Mouse (Mus musculus) erythroblast, embryonic 14.5 days (primary cell): Measurements from ENCODE around the gene Dzank1. TPM values are rescaled to one million over a fixed set of nuclear protein-coding genes. Genes with fewer than 3 reads are reported as not detected.

ENCODE experiments used
- H3K27me3 ChIP-seq: 2 replicates; pipeline ENCODE4 v1.6.1; 2012; ENCODE audit warnings: inconsistent platforms; ENCODE audit not compliant: control insufficient read depth
- H3K36me3 ChIP-seq: 2 replicates; pipeline ENCODE4 v1.6.1; 2012; ENCODE audit warnings: mild to moderate bottlenecking, inconsistent platforms; ENCODE audit not compliant: control insufficient read depth
- H3K4me1 ChIP-seq: 2 replicates; pipeline ENCODE4 v1.6.1; 2012; ENCODE audit warnings: inconsistent platforms; ENCODE audit not compliant: control insufficient read depth
- H3K4me3 ChIP-seq: replicated peaks from 2 replicates; pipeline ENCODE3; 2012; ENCODE audit warnings: moderate library complexity, mild to moderate bottlenecking, inconsistent platforms
- H3K9me3 ChIP-seq: 2 replicates; pipeline ENCODE4 v1.6.1; 2012; ENCODE audit warnings: low read length, inconsistent platforms, mixed read lengths; ENCODE audit not compliant: control insufficient read depth
- GATA1 ChIP-seq: IDR thresholded peaks from 2 replicates; pipeline ENCODE4 v1.6.1; 2012; ENCODE audit warnings: low read length, inconsistent platforms, mixed read lengths
- TAL1 ChIP-seq: IDR thresholded peaks from 3 replicates; pipeline ENCODE4 v1.6.1; 2012; ENCODE audit warnings: low read length, inconsistent platforms, mixed read lengths
- polyA plus RNA-seq: library from polyadenylated mRNA; stranded (reverse); fragments of >175 nt; gene quantifications from 2 replicates; pipeline ENCODE4 v1.2.3, GENCODE M21; 2012

The Dzank1 gene
- polyA plus RNA-seq: not detected in 2 replicates

DNA sequence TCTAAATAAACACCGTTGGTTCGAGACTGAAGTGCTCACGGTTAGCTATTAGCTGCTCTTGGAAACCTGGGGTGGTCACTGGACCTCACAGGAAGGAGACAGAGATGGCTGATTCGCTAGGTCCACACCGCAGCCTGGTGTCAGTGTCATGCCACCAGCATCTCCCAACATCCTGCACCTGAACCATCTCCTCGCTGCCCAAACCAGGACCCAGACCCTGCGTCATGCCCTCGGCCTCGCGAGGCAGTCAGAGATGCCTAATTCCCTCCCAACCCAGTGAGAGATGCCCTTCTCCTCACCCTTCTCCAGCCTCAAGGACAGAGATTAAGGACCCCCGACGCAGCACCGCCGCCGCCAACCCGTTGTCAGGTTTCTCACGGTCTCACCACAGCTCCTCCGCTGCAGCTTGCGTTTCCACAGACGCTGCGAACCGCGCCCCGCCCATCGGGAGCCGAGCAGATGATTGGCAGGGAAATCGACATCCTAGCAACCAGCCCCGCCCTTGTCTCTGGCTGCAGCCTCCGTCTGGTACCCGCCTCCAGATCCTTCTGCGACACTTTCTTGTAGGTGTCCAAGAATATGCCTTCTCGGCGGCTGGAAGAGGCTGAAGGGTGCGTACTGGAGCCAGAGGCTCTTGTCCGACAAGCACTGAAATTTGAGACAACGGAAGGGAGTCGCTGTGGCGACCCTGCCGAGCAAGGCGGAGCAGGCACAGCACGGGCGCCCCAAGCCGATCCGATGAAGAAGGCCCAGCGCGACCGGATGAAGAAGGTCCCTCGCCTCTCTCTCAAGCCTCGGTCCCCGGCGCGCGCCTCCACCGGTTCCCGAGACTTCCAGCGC is at the start of gene Dzank1, which contains the start of gene Polr3f:
Dzank1 (minus strand) TSS at position 434 of the 840 bp plus-strand sequence.
Polr3f (plus strand) TSS at position 738 of the 840 bp plus-strand sequence.
- H3K4me1 ChIP-seq: peaks cover 23% of the 10 kb centered on the region
- TF ChIP-seq GATA1 (no peak), TAL1 (no peak)
- peaks cover 12% of the 10 kb centered on the region for H3K36me3 ChIP-seq

DNA sequence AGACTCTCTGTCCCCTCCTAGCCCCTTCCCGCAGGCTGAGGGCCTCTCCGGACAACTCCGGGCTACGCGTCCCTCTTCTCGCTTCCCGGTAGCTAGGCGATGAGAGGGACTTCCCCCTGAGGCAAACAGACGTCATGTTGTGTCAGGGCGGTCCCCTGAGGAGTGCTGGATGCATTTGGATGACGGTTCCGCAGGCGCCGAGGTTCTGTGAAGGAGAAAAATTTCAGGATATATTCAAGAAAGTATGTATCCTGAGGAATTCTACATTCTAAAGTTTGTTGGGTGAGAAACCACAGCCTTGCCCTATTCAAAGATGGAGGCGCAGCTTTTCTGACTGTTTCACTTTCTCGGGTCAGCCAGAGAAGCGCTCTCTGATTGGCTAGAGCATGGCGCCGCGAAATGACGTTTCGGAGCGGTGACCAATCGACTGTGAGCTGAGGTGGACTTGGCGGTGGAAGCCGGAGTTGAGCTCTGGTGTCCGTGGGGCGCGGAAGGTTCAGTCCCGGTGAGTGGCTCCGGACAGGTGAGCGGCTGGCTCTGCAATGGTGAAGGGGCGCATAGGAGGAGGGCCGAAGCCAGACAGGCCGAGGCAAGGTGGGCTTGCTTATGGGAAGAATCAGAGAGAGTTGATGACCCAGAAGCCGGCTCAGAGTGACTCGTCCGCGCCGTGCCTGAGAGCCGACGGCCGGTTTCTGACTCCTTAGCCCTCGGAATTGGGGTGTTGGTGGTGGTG is 28.8 kb upstream of the Dzank1 start, which contains the start of gene Sec23b:
Sec23b (plus strand) TSS at position 410 of the 733 bp plus-strand sequence.
- no peaks in the 10 kb centered on the region for H3K27me3 ChIP-seq
- peak within 1 kb of the TSS; percentile 97 for H3K4me3 ChIP-seq
- TF ChIP-seq GATA1 (no peak), TAL1 (no peak)
- peaks cover 19% of the 10 kb centered on the region for H3K36me3 ChIP-seq
- H3K4me1 ChIP-seq: peaks cover 25% of the 10 kb centered on the region
- H3K9me3 ChIP-seq: no peaks in the 10 kb centered on the region

More for the DNA sequence above, at the start of gene Dzank1, which contains the start of gene Polr3f:
- peaks cover 39% of the 10 kb centered on the region for H3K27me3 ChIP-seq
- no peaks in the 10 kb centered on the region for H3K9me3 ChIP-seq
- peak within 1 kb of the TSS; percentile 86 for H3K4me3 ChIP-seq

DNA sequence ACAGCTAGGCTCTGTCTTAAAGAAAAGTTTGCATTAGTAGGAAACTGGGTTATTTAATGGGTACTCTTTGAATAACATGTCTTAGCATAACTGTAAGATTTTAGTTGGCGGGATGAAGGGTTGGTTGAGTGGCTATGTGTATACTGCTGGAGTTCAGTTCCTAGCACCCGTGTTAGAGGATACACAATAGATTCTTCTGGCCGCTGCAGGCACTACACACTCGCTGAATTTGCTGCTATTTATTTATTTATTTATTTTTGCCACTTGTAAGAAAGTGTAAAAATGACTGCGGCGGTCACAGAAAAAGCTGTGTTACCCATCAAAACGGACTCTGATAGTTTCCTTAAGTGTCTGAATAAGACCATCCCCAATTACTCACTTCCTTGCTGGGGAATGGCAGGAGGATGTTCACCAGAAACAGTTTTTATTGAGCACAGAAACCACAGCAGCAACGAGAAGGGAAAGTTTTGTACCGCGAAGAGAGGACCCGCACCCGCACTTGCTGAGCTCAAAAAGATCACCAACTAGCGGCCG is 28.1 kb upstream of the Dzank1 start:
- H3K36me3 ChIP-seq: peaks cover 18% of the 10 kb centered on the region
- H3K4me1 ChIP-seq: peaks cover 29% of the 10 kb centered on the region
- H3K4me3 ChIP-seq: peak overlapping the region; percentile 97
- TF ChIP-seq GATA1: no peak
- TF ChIP-seq TAL1: no peak
- H3K9me3 ChIP-seq: no peaks in the 10 kb centered on the region
- H3K27me3 ChIP-seq: no peaks in the 10 kb centered on the region

DNA sequence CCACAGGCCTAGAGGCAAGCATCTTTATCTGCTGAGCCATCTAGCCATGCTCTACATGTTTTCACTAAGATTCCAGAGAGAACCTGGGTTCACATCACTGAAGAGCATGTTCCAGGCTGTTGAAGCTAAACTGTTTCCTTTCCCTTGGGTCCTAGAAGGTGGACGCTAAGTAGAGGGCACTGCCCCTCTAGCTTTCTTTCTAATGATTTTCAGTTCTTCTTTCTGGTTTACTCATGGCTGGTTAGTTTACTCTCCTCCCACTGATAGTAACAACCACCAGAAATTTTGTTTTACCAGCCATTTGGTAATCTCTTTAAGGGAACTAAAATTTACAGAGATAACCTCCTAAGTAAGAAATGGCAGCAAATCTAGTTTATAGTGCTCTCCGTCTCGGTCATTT is 26.7 kb upstream of the Dzank1 start:
- TF ChIP-seq TAL1: no peak
- no peak; the same call in 1 of the 2 replicates for TF ChIP-seq GATA1
- Histone ChIP-seq H3K4me3 (no peak overlapping the region), H3K9me3 (no peaks in the 10 kb centered on the region), H3K27me3 (no peaks in the 10 kb centered on the region), H3K4me1 (peaks cover 33% of the 10 kb centered on the region), H3K36me3 (peaks cover 4% of the 10 kb centered on the region)

DNA sequence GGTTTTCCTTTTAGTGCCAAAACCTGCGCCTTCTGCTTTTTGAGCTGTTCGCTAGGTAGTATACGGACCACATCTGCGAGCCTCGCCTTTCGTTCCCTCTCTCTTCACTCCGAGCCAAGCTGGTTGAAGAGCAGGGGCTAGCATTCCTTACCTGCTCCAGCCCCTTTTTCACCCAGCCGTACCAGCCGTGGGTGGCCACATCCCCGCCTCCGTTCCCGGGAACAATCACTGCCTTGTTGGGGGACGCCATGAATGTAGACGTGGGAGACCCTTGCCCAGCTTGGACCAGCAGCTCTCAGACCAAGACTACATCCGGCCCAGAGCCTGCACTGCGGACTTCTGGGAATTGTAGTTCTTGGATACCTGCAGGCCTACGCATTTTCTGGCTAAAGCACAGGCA is 23.3 kb upstream of the Dzank1 start, which contains the start of gene Rbbp9:
Rbbp9 (minus strand) TSS at position 341 of the 400 bp plus-strand sequence.
- peaks cover 4% of the 10 kb centered on the region; the same call in 1 of the 2 replicates for H3K36me3 ChIP-seq
- TF ChIP-seq GATA1: no peak
- no peak for TF ChIP-seq TAL1
- peaks cover 16% of the 10 kb centered on the region for H3K4me1 ChIP-seq
- H3K4me3 ChIP-seq: peak within 1 kb of the TSS; percentile 80
- no peaks in the 10 kb centered on the region for H3K9me3 ChIP-seq
- H3K27me3 ChIP-seq: no peaks in the 10 kb centered on the region

DNA sequence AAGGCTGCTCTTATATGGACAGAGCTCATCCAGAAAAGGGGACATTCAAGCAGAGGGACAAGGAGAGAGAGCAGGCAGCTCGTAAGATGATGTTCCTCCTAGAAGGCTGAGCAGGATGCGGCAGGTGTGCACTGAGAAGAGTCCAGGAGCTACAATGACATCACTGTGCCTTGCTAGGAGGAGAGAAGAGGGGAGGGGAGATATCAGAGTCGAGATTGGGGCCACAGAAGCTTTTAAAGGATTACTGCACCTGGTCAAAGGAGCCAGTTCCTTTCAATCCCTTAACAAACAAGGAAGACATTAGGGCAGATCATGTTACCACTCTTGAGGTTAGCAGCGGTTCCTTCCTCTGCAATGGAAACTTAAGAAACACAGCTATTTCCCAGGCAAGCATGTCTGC is 20.3 kb upstream of the Dzank1 start:
- H3K9me3 ChIP-seq: no peaks in the 10 kb centered on the region
- no peak overlapping the region for H3K4me3 ChIP-seq
- H3K27me3 ChIP-seq: no peaks in the 10 kb centered on the region
- no peak for TF ChIP-seq GATA1
- TF ChIP-seq TAL1: no peak
- peaks cover 16% of the 10 kb centered on the region for H3K36me3 ChIP-seq
- peaks cover 9% of the 10 kb centered on the region for H3K4me1 ChIP-seq

DNA sequence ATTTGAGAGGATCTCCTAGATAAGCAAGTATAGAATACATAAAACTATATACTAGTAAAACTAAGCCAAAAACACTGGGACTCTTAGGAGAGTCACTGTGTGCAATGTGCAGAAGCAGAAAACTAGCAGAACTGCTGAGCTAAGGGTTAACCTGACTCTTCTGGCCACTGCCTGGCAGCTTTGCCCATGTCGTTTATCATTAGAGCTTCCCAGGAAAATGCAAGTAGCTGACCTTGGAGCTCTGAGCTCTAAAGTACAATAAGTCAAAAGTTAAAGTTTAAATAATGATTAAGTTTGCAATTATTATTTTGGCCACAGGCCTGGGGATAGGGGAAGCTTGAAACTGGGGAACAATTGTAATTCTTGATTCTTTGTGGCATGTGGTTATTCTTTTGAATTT is 18.3 kb upstream of the Dzank1 start:
- H3K27me3 ChIP-seq: no peaks in the 10 kb centered on the region
- TF ChIP-seq GATA1 (no peak), TAL1 (no peak)
- no peaks in the 10 kb centered on the region for H3K9me3 ChIP-seq
- no peak overlapping the region for H3K4me3 ChIP-seq
- peaks cover 5% of the 10 kb centered on the region for H3K4me1 ChIP-seq
- peaks cover 20% of the 10 kb centered on the region for H3K36me3 ChIP-seq

DNA sequence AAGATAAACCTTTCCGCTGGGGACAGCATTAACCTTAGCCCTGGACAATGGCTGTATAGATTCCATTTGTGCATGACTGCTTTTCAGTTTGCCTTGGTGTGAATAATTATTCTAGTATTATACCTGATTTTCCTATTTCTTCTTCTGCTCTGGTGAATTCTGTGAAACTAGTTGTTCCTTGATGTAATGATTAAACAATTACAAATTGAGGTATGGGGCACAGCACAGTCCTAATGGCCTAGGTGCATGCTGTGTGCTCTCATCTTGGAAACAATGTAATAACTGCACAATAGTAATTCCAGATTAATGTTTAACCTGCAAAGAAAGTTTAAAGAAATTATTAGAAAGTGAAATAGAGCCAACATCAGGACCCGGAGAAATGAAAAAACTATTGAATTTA is 17.8 kb upstream of the Dzank1 start:
- Histone ChIP-seq H3K4me3 (no peak overlapping the region), H3K4me1 (peaks cover 2% of the 10 kb centered on the region; the same call in 1 of the 2 replicates), H3K9me3 (no peaks in the 10 kb centered on the region), H3K36me3 (peaks cover 22% of the 10 kb centered on the region), H3K27me3 (no peaks in the 10 kb centered on the region)
- TF ChIP-seq TAL1 (no peak), GATA1 (no peak)
